Mouse (Mus musculus): Measurements from ENCODE around the gene Rpn1. TPM values are rescaled to one million over a fixed set of nuclear protein-coding genes. Genes with fewer than 3 reads are reported as not detected.

Rpn1 gene
- polyA plus RNA-seq, 1 experiment from 2014 or later = 273 TPM

- H3K27ac ChIP-seq (ENCODE audit: low read length) = no peak overlapping the region
- no peak overlapping the region for H3K4me2 ChIP-seq (ENCODE audit: low read length)
- ATAC-seq = no peak
- peaks cover 7% of the 10 kb centered on the region; the same call in 1 of the 2 replicates for H3K27me3 ChIP-seq (replicated peaks; ENCODE audit: control insufficient read depth, insufficient read depth, low read length)
- no peaks in the 10 kb centered on the region for H3K36me3 ChIP-seq (ENCODE audit: control insufficient read depth, insufficient read depth)
- 0 out of 2 replicates have a peak, but pooled peaks cover 5% of the 10 kb centered on the region for H3K4me1 ChIP-seq (replicated peaks; ENCODE audit: control insufficient read depth, insufficient read depth, low read length)
- no peak overlapping the region for H3K9ac ChIP-seq (replicated peaks; ENCODE audit: low read depth, low read length)
- no peak overlapping the region for H3K4me3 ChIP-seq (replicated peaks; ENCODE audit: low read length)
- no peaks in the 10 kb centered on the region for H3K9me3 ChIP-seq (ENCODE audit: control insufficient read depth, low read length)
- WGBS = 88% methylated on average over 1 of the region's 1 CpGs
Measured at GRCm38 (mm10) chr6:88075960-88076517, 8.2 kb upstream of the Rpn1 start.

GRCm38 (mm10) chr6:88083095-88083494 is 1.2 kb upstream of the Rpn1 start:
- 84% methylated on average over 7 of the region's 7 CpGs for WGBS
- Histone ChIP-seq H3K9me3 (ENCODE audit: control insufficient read depth, low read length) (no peaks in the 10 kb centered on the region), H3K9ac (replicated peaks; ENCODE audit: low read depth, low read length) (no peak overlapping the region), H3K4me3 (replicated peaks; ENCODE audit: low read length) (no peak overlapping the region), H3K36me3 (ENCODE audit: control insufficient read depth, insufficient read depth) (no peaks in the 10 kb centered on the region), H3K27ac (ENCODE audit: low read length) (no peak overlapping the region), H3K4me2 (ENCODE audit: low read length) (no peak overlapping the region), H3K4me1 (replicated peaks; ENCODE audit: control insufficient read depth, insufficient read depth, low read length) (peaks cover 25% of the 10 kb centered on the region), H3K27me3 (replicated peaks; ENCODE audit: control insufficient read depth, insufficient read depth, low read length) (peaks cover 5% of the 10 kb centered on the region; the same call in 1 of the 2 replicates)
- ATAC-seq = no peak

GRCm38 (mm10) chr6:88083672-88084071 is 610 bp upstream of the Rpn1 start:
- no peaks in the 10 kb centered on the region for H3K36me3 ChIP-seq (ENCODE audit: control insufficient read depth, insufficient read depth)
- H3K4me2 ChIP-seq (ENCODE audit: low read length) = peak overlapping the region; percentile 92
- WGBS = 67% methylated on average over 3 of the region's 3 CpGs
- no peak overlapping the region; the same call in 1 of the 2 replicates for H3K4me3 ChIP-seq (replicated peaks; ENCODE audit: low read length)
- no peaks in the 10 kb centered on the region for H3K9me3 ChIP-seq (ENCODE audit: control insufficient read depth, low read length)
- H3K27ac ChIP-seq (ENCODE audit: low read length) = no peak overlapping the region
- H3K27me3 ChIP-seq (replicated peaks; ENCODE audit: control insufficient read depth, insufficient read depth, low read length) = peaks cover 5% of the 10 kb centered on the region; the same call in 1 of the 2 replicates
- H3K9ac ChIP-seq (replicated peaks; ENCODE audit: low read depth, low read length) = no peak overlapping the region
- no peak for ATAC-seq
- H3K4me1 ChIP-seq (replicated peaks; ENCODE audit: control insufficient read depth, insufficient read depth, low read length) = peaks cover 25% of the 10 kb centered on the region

- peaks cover 22% of the 10 kb centered on the region for H3K4me1 ChIP-seq (replicated peaks; ENCODE audit: control insufficient read depth, insufficient read depth, low read length)
- H3K4me3 ChIP-seq (replicated peaks; ENCODE audit: low read length) = no peak overlapping the region
- H3K27ac ChIP-seq (ENCODE audit: low read length) = no peak overlapping the region
- peaks cover 17% of the 10 kb centered on the region for H3K36me3 ChIP-seq (ENCODE audit: control insufficient read depth, insufficient read depth)
- H3K9me3 ChIP-seq (ENCODE audit: control insufficient read depth, low read length) = no peaks in the 10 kb centered on the region
- H3K27me3 ChIP-seq (replicated peaks; ENCODE audit: control insufficient read depth, insufficient read depth, low read length) = no peaks in the 10 kb centered on the region
- WGBS = 82% methylated on average over 1 of the region's 1 CpGs
- no peak overlapping the region for H3K9ac ChIP-seq (replicated peaks; ENCODE audit: low read depth, low read length)
- H3K4me2 ChIP-seq (ENCODE audit: low read length) = no peak overlapping the region
- ATAC-seq = no peak
Measured at GRCm38 (mm10) chr6:88088971-88089370, 4.7 kb downstream of the Rpn1 start.

GRCm38 (mm10) chr6:88095377-88095776 is 11.1 kb downstream of the Rpn1 start:
- ATAC-seq = no peak
- H3K9ac ChIP-seq (replicated peaks; ENCODE audit: low read depth, low read length) = no peak overlapping the region
- no peaks in the 10 kb centered on the region for H3K9me3 ChIP-seq (ENCODE audit: control insufficient read depth, low read length)
- peaks cover 44% of the 10 kb centered on the region for H3K36me3 ChIP-seq (ENCODE audit: control insufficient read depth, insufficient read depth)
- no peak overlapping the region for H3K4me3 ChIP-seq (replicated peaks; ENCODE audit: low read length)
- H3K27me3 ChIP-seq (replicated peaks; ENCODE audit: control insufficient read depth, insufficient read depth, low read length) = no peaks in the 10 kb centered on the region
- H3K4me1 ChIP-seq (replicated peaks; ENCODE audit: control insufficient read depth, insufficient read depth, low read length) = no peaks in the 10 kb centered on the region
- H3K4me2 ChIP-seq (ENCODE audit: low read length) = no peak overlapping the region
- WGBS = 93% methylated on average over 7 of the region's 7 CpGs
- no peak overlapping the region for H3K27ac ChIP-seq (ENCODE audit: low read length)

GRCm38 (mm10) chr6:88102096-88102495 is 17.8 kb downstream of the Rpn1 start:
- peaks cover 46% of the 10 kb centered on the region for H3K36me3 ChIP-seq (ENCODE audit: control insufficient read depth, insufficient read depth)
- no peak for ATAC-seq
- no peak overlapping the region for H3K4me3 ChIP-seq (replicated peaks; ENCODE audit: low read length)

GRCm38 (mm10) chr6:88105783-88106611 is 21.7 kb downstream of the Rpn1 start:
- Histone ChIP-seq H3K4me2 (ENCODE audit: low read length) (peak overlapping the region; percentile 51), H3K36me3 (ENCODE audit: control insufficient read depth, insufficient read depth) (peaks cover 23% of the 10 kb centered on the region), H3K4me1 (replicated peaks; ENCODE audit: control insufficient read depth, insufficient read depth, low read length) (peaks cover 9% of the 10 kb centered on the region), H3K4me3 (replicated peaks; ENCODE audit: low read length) (peak overlapping the region; percentile 18), H3K9me3 (ENCODE audit: control insufficient read depth, low read length) (no peaks in the 10 kb centered on the region), H3K27me3 (replicated peaks; ENCODE audit: control insufficient read depth, insufficient read depth, low read length) (no peaks in the 10 kb centered on the region), H3K27ac (ENCODE audit: low read length) (peak overlapping the region; percentile 77), H3K9ac (replicated peaks; ENCODE audit: low read depth, low read length) (peak overlapping the region; percentile 50)
- peak; percentile 94 for ATAC-seq
- 9% methylated on average over 32 of the region's 32 CpGs for WGBS

More at GRCm38 (mm10) chr6:88102096-88102495, 17.8 kb downstream of the Rpn1 start:
- H3K9ac ChIP-seq (replicated peaks; ENCODE audit: low read depth, low read length) = no peak overlapping the region
- no peaks in the 10 kb centered on the region for H3K27me3 ChIP-seq (replicated peaks; ENCODE audit: control insufficient read depth, insufficient read depth, low read length)
- no peak overlapping the region for H3K4me2 ChIP-seq (ENCODE audit: low read length)
- WGBS = 92% methylated on average over 6 of the region's 6 CpGs
- no peak overlapping the region for H3K27ac ChIP-seq (ENCODE audit: low read length)
- H3K4me1 ChIP-seq (replicated peaks; ENCODE audit: control insufficient read depth, insufficient read depth, low read length) = peaks cover 9% of the 10 kb centered on the region
- no peaks in the 10 kb centered on the region for H3K9me3 ChIP-seq (ENCODE audit: control insufficient read depth, low read length)

GRCm38 (mm10) chr6:88106612-88107123 is 22.4 kb downstream of the Rpn1 start:
- H3K4me3 ChIP-seq (replicated peaks; ENCODE audit: low read length) = no peak overlapping the region
- H3K4me1 ChIP-seq (replicated peaks; ENCODE audit: control insufficient read depth, insufficient read depth, low read length) = peaks cover 9% of the 10 kb centered on the region
- H3K9me3 ChIP-seq (ENCODE audit: control insufficient read depth, low read length) = no peaks in the 10 kb centered on the region
- peak overlapping the region; percentile 51 for H3K4me2 ChIP-seq (ENCODE audit: low read length)
- 94% methylated on average over 12 of the region's 12 CpGs for WGBS
- ATAC-seq = peak; percentile 27
- H3K27ac ChIP-seq (ENCODE audit: low read length) = peak overlapping the region; percentile 16; the same call in 1 of the 2 replicates
- H3K27me3 ChIP-seq (replicated peaks; ENCODE audit: control insufficient read depth, insufficient read depth, low read length) = no peaks in the 10 kb centered on the region
- H3K9ac ChIP-seq (replicated peaks; ENCODE audit: low read depth, low read length) = peak overlapping the region; percentile 36
- H3K36me3 ChIP-seq (ENCODE audit: control insufficient read depth, insufficient read depth) = peaks cover 16% of the 10 kb centered on the region
